Mouse (Mus musculus): Measurements from ENCODE around the gene Ptges2. TPM values are rescaled to one million over a fixed set of nuclear protein-coding genes. Genes with fewer than 3 reads are reported as not detected.
"Not testable (repeated sequence)": the region's sequence is repeated elsewhere in the genome, so short reads cannot be mapped to it uniquely, and the experiment has no call there.

Gene Ptges2
- polyA plus RNA-seq, 1 experiment from 2014 or later, result 26.2 TPM

GRCm38 (mm10) chr2:32358381-32358780, 37.3 kb upstream of the Ptges2 start:
- Histone ChIP-seq H3K4me1 (peaks cover 41% of the 10 kb centered on the region), H3K27me3 (ENCODE audit: low read depth, poor library complexity, severe bottlenecking) (peaks cover 20% of the 10 kb centered on the region), H3K9me3 (replicated peaks) (no peaks in the 10 kb centered on the region), H3K27ac (replicated peaks) (no peak overlapping the region), H3K36me3 (no peaks in the 10 kb centered on the region), H3K4me3 (no peak overlapping the region)
- WGBS, result 75% methylated on average over 10 of the region's 10 CpGs
- DNase-seq (ENCODE audit: low spot score), result no peak

DNA sequence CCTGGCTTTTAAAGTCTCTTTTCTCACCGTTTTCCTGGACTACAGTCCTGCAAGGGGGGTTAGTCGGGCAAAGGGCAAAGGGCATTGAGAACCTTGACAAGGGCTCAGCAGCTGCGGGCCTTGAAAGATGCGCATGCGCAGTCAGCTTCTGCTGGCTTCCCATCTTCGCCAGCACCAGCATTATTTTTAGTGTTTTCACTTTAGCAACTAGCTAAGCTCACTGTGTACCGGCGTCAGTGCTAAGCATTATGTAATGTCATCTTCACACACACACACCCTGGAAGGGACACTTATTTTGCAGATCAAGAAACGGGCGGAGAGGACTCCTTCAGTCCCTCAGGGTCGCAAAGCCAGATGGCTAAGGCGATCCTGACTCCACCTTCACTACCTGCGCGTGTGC, 35.0 kb upstream of the Ptges2 start:
- H3K27me3 ChIP-seq (ENCODE audit: low read depth, poor library complexity, severe bottlenecking), result peaks cover 20% of the 10 kb centered on the region
- DNase-seq (ENCODE audit: low spot score), result peak; percentile 78
- WGBS, result 5% methylated on average over 14 of the region's 14 CpGs
- H3K9me3 ChIP-seq (replicated peaks), result no peaks in the 10 kb centered on the region
- H3K36me3 ChIP-seq, result peaks cover 17% of the 10 kb centered on the region
- no peak overlapping the region for H3K27ac ChIP-seq (replicated peaks)
- peaks cover 48% of the 10 kb centered on the region for H3K4me1 ChIP-seq
- H3K4me3 ChIP-seq, result peak overlapping the region; percentile 58

GRCm38 (mm10) chr2:32361437-32361836, 34.3 kb upstream of the Ptges2 start:
- WGBS, result under 1% methylated on average over 24 of the region's 24 CpGs
- Histone ChIP-seq H3K27ac (replicated peaks) (peak overlapping the region; percentile 68), H3K9me3 (replicated peaks) (no peaks in the 10 kb centered on the region), H3K4me1 (peaks cover 48% of the 10 kb centered on the region), H3K27me3 (ENCODE audit: low read depth, poor library complexity, severe bottlenecking) (peaks cover 20% of the 10 kb centered on the region), H3K36me3 (peaks cover 24% of the 10 kb centered on the region), H3K4me3 (peak overlapping the region; percentile 58)
- DNase-seq (ENCODE audit: low spot score), result peak; percentile 66

GRCm38 (mm10) chr2:32362274-32362673, 33.4 kb upstream of the Ptges2 start:
- peak overlapping the region; percentile 90; the same call in 1 of the 2 replicates for H3K27ac ChIP-seq (replicated peaks)
- H3K4me1 ChIP-seq, result peaks cover 45% of the 10 kb centered on the region
- peak overlapping the region; percentile 83 for H3K4me3 ChIP-seq
- H3K36me3 ChIP-seq, result peaks cover 33% of the 10 kb centered on the region
- DNase-seq (ENCODE audit: low spot score); H3K9me3 ChIP-seq (replicated peaks): not testable (repeated sequence)
- H3K27me3 ChIP-seq (ENCODE audit: low read depth, poor library complexity, severe bottlenecking), result peaks cover 20% of the 10 kb centered on the region
- WGBS, result 46% methylated on average over 5 of the region's 5 CpGs

GRCm38 (mm10) chr2:32362817-32363340, 32.8 kb upstream of the Ptges2 start:
- Histone ChIP-seq H3K4me1 (peaks cover 41% of the 10 kb centered on the region), H3K4me3 (peak overlapping the region; percentile 83), H3K27ac (replicated peaks) (peak overlapping the region; percentile 90), H3K36me3 (peaks cover 39% of the 10 kb centered on the region), H3K27me3 (ENCODE audit: low read depth, poor library complexity, severe bottlenecking) (peaks cover 20% of the 10 kb centered on the region), H3K9me3 (replicated peaks) (no peaks in the 10 kb centered on the region)
- DNase-seq (ENCODE audit: low spot score), result peak; percentile 91
- under 1% methylated on average over 53 of the region's 53 CpGs for whole genome bisulfite sequencing

DNA sequence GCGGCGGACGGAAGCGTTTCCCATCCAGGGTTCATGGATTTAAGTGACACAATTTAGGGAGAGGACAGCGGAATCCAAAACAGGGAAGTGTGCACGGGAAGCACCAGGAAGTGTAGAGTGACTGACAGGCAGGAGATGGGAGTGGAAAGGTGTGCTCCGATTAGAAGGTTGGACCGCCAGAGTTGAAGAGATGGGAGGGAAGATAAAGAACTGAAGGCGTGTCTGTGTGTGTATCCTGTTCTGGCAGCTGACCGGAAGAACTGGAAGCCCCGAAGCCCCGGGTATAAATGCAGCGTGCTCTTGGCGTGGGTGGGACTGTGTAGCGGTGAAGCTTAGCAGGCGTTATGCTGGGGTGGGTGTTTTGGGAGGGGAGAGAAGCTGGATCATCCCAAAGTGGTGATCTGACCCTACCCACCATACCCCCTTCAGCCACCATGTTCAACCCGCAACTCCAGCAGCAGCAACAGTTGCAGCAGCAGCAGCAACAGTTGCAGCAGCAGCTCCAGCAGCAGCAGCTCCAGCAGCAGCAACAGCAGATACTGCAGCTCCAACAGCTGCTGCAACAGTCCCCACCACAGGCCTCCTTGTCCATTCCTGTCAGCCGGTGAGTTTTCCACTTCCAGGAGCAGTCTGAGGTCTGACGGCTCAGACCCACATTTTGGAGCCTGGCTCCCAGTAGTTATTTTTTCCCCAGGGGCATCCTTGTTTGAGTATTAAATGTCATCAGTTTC, 32.2 kb upstream of the Ptges2 start:
- no peak for DNase-seq (ENCODE audit: low spot score)
- Histone ChIP-seq H3K9me3 (replicated peaks) (no peaks in the 10 kb centered on the region), H3K4me3 (peak overlapping the region; percentile 83), H3K4me1 (peaks cover 39% of the 10 kb centered on the region), H3K36me3 (peaks cover 45% of the 10 kb centered on the region), H3K27ac (replicated peaks) (peak overlapping the region; percentile 90), H3K27me3 (ENCODE audit: low read depth, poor library complexity, severe bottlenecking) (peaks cover 13% of the 10 kb centered on the region)
- WGBS, result 16% methylated on average over 19 of the region's 19 CpGs

GRCm38 (mm10) chr2:32364121-32364520, 31.6 kb upstream of the Ptges2 start:
- H3K27ac ChIP-seq (replicated peaks), result no peak overlapping the region
- H3K36me3 ChIP-seq, result peaks cover 51% of the 10 kb centered on the region
- H3K4me3 ChIP-seq, result peak overlapping the region; percentile 83
- 88% methylated on average over 8 of the region's 8 CpGs for WGBS
- no peak for DNase-seq (ENCODE audit: low spot score)
- no peaks in the 10 kb centered on the region for H3K9me3 ChIP-seq (replicated peaks)
- H3K4me1 ChIP-seq, result peaks cover 37% of the 10 kb centered on the region
- H3K27me3 ChIP-seq (ENCODE audit: low read depth, poor library complexity, severe bottlenecking), result peaks cover 13% of the 10 kb centered on the region

GRCm38 (mm10) chr2:32367315-32367714, 28.4 kb upstream of the Ptges2 start:
- H3K36me3 ChIP-seq, result peaks cover 83% of the 10 kb centered on the region
- no peak for DNase-seq (ENCODE audit: low spot score)
- no peaks in the 10 kb centered on the region for H3K27me3 ChIP-seq (ENCODE audit: low read depth, poor library complexity, severe bottlenecking)
- no peak overlapping the region for H3K4me3 ChIP-seq
- WGBS, result 92% methylated on average over 5 of the region's 5 CpGs
- no peak overlapping the region for H3K27ac ChIP-seq (replicated peaks)
- H3K9me3 ChIP-seq (replicated peaks), result no peaks in the 10 kb centered on the region
- H3K4me1 ChIP-seq, result peaks cover 16% of the 10 kb centered on the region

- WGBS, result 89% methylated on average over 10 of the region's 10 CpGs
- Histone ChIP-seq H3K36me3 (peaks cover 99% of the 10 kb centered on the region), H3K4me1 (no peaks in the 10 kb centered on the region), H3K4me3 (no peak overlapping the region), H3K27me3 (ENCODE audit: low read depth, poor library complexity, severe bottlenecking) (peaks cover 2% of the 10 kb centered on the region; the same call in 1 of the 2 replicates), H3K9me3 (replicated peaks) (no peaks in the 10 kb centered on the region), H3K27ac (replicated peaks) (no peak overlapping the region)
- no peak for DNase-seq (ENCODE audit: low spot score)
These were observed 21.5 kb upstream of the Ptges2 start for GRCm38 (mm10) chr2:32374191-32374590.

DNA sequence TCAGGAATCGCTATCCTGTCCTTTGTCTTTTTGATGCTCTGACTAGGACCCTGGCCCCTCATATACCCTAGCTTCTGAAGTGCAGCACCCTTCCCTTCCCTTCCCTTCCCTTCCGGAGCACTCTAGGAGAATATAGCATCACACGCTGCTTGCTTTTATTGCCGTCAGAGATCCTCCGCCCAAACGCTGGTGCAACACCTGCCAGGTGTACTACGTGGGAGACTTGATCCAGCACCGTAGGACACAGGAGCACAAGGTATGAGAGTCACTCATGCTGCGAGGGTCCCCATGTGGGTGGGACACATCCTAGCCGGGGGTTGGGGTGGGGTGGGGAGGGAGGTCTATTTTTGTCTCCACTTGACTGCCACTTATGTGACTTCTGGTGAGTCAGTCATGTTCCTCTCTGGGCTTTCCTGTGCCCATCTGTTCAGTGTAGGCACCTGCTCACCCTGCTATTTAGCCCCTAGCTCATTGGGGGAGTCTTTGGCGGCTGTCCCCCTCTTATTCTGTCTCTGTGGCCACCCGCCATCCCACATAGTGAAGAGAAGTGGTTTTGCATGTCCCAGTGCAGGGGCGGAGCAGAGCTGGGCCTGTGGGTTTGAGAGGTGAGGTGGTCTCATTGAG, 20.3 kb upstream of the Ptges2 start:
- Histone ChIP-seq H3K27ac (replicated peaks) (no peak overlapping the region), H3K27me3 (ENCODE audit: low read depth, poor library complexity, severe bottlenecking) (peaks cover 14% of the 10 kb centered on the region), H3K9me3 (replicated peaks) (no peaks in the 10 kb centered on the region), H3K36me3 (peaks cover 97% of the 10 kb centered on the region), H3K4me3 (no peak overlapping the region), H3K4me1 (no peaks in the 10 kb centered on the region)
- WGBS, result 94% methylated on average over 13 of the region's 13 CpGs
- DNase-seq (ENCODE audit: low spot score), result no peak

DNA sequence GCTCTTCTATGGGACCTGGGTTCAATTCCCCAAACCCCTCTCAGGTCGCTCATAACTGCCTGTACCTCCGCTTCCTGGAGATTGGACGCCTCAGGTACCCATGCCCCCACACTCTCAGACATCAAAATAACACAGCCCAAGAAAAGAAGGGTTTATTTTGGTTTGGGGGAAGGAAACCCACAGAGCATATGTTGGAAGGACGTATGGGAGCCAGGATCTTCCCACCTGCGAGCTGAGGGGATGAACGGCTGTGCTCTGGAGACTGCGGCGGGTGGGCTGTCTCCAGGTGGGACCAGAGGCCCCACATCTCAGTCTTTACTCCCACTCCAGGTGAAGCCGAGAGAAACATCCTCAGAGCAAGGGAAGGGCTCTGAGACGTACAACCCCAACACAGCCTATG, 18.7 kb upstream of the Ptges2 start:
- Histone ChIP-seq H3K9me3 (replicated peaks) (no peaks in the 10 kb centered on the region), H3K4me1 (peaks cover 11% of the 10 kb centered on the region), H3K27me3 (ENCODE audit: low read depth, poor library complexity, severe bottlenecking) (peaks cover 23% of the 10 kb centered on the region), H3K27ac (replicated peaks) (no peak overlapping the region), H3K4me3 (no peak overlapping the region), H3K36me3 (peaks cover 82% of the 10 kb centered on the region)
- no peak for DNase-seq (ENCODE audit: low spot score)
- 95% methylated on average over 10 of the region's 10 CpGs for whole genome bisulfite sequencing

DNA sequence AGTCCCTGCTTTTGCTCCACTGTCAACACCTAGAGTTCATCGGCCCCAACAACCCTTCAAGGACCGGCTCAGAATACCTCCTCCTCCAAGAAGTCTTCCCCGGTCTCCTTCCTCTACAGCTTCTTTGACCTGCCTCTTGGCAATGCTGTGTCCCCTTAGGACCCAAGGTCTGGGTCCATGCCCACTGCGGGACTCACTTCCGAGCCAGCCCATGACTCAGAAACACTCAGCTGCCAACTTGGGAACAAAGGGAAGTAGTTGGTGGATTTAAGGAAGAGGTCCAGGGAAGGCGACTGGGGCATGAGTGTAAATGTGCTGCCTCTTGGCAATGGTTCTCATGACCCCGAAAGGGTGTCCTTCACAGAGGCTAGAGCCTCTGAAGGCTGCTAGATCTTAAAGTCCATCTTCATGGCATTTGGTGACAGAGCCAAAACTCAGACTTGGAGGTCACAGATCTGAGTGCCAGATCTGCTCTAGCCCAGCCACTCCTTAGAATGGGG, 15.6 kb upstream of the Ptges2 start:
- no peak overlapping the region for H3K27ac ChIP-seq (replicated peaks)
- H3K9me3 ChIP-seq (replicated peaks), result no peaks in the 10 kb centered on the region
- WGBS, result 87% methylated on average over 7 of the region's 7 CpGs
- DNase-seq (ENCODE audit: low spot score), result no peak
- H3K4me3 ChIP-seq, result no peak overlapping the region
- peaks cover 14% of the 10 kb centered on the region for H3K4me1 ChIP-seq
- peaks cover 52% of the 10 kb centered on the region for H3K27me3 ChIP-seq (ENCODE audit: low read depth, poor library complexity, severe bottlenecking)
- peaks cover 52% of the 10 kb centered on the region for H3K36me3 ChIP-seq

Data from midbrain, embryonic 10.5 days (tissue).